Mouse (Mus musculus) heart, postnatal 36 days (tissue): ENCODE results near the gene Lats1. TPM values are rescaled to one million over a fixed set of nuclear protein-coding genes. Genes with fewer than 3 reads are reported as not detected.
A peak's percentile ranks its signal among the peaks of the same experiment; 100 is the strongest.
"Not testable (repeated sequence)": the region's sequence is repeated elsewhere in the genome, so short reads cannot be mapped to it uniquely, and the experiment has no call there.

Experiments used
- DNase-seq, 2 experiments: peaks; one replicate each; pipeline ENCODE4 v3.0.0; 2021 to 2022
- intact Hi-C: fragments of 180-260 bp; cut with DNase I; formaldehyde crosslinking; loops from one replicate; pipeline ENCODE4 v1.15.1; 2025
- total RNA-seq, 2 experiments: library from RNA; stranded (reverse); gene quantifications; 2 replicates each; pipeline ENCODE4 v1.2.3; 2021

Gene Lats1
- total RNA-seq, 2 experiments from 2014 or later = 11.6 to 13.0 TPM

GRCm38 (mm10) chr10:7725751-7726500, 44.9 kb downstream of the Lats1 start, which contains the start of gene Katna1:
TSS of gene Katna1 (plus strand) at chr10:7726000.
- peak; percentile 90 to 94 for DNase-seq
- intact Hi-C loops = loop anchor here (2.0 kb wide), 2 partner anchors 45 to 55 kb away; partner anchors contain the start of genes Lats1 and Pcmt1

- intact Hi-C loops = loop anchor here (2.0 kb wide), 2 partner anchors 46 to 54 kb away; partner anchors contain the start of genes Lats1 and Pcmt1
- peak in 1 of 2 experiments; percentile 6 for DNase-seq
Observed at GRCm38 (mm10) chr10:7726501-7726812, 45.4 kb downstream of the Lats1 start.

- no peak for DNase-seq
- intact Hi-C loops = loop anchor here (2.0 kb wide), 2 partner anchors 46 to 54 kb away; partner anchors contain the start of genes Lats1 and Pcmt1
Observed at GRCm38 (mm10) chr10:7727011-7727410, 46.0 kb downstream of the Lats1 start.

GRCm38 (mm10) chr10:7731582-7731981, 50.6 kb downstream of the Lats1 start:
- intact Hi-C loops = no loop called here
- no peak for DNase-seq

- intact Hi-C loops = no loop called here
- no peak for DNase-seq
Observed at GRCm38 (mm10) chr10:7737122-7737521, 56.1 kb downstream of the Lats1 start.

GRCm38 (mm10) chr10:7737914-7738313, 56.9 kb downstream of the Lats1 start:
- intact Hi-C loops = no loop called here
- no peak for DNase-seq

- DNase-seq, intact Hi-C loops: not testable (repeated sequence)
Observed at GRCm38 (mm10) chr10:7745528-7745927, 64.5 kb downstream of the Lats1 start.

- intact Hi-C loops = no loop called here
- no peak for DNase-seq
Observed at GRCm38 (mm10) chr10:7748752-7749151, 67.7 kb downstream of the Lats1 start.

GRCm38 (mm10) chr10:7757544-7757943, 76.5 kb downstream of the Lats1 start:
- DNase-seq = no peak
- intact Hi-C loops = no loop called here

Other genes with a start within 250 kb of the Lats1 start
- gene Ulbp1, start 207.6 kb upstream of the Lats1 start, total RNA-seq = 1 to 10 TPM; 2.1 to 2.3 TPM
- 1 to 10 TPM; 1.6 to 2.4 TPM for gene Lrp11, start 91.4 kb upstream of the Lats1 start, total RNA-seq
- 1 to 10 TPM; 5.3 to 5.5 TPM for gene Nup43, start 13.7 kb upstream of the Lats1 start, total RNA-seq
- gene Pcmt1, start 78 bp upstream of the Lats1 start, total RNA-seq = 10 to 100 TPM; 92.8 to 95.6 TPM
- 10 to 100 TPM; 11.7 to 14.2 TPM for gene Katna1, start 44.8 kb downstream of the Lats1 start, total RNA-seq
- gene Ginm1, start 111.6 kb downstream of the Lats1 start, total RNA-seq = 100 to 1,000 TPM; 111 to 119 TPM
- gene Ppil4, start 111.7 kb downstream of the Lats1 start, total RNA-seq = 10 to 100 TPM; 14.9 to 15.7 TPM
- under 1 TPM; 0.38 to 0.42 TPM for gene Zc3h12d, start 151.3 kb downstream of the Lats1 start, total RNA-seq